31 mouse cellular contexts compared by ENCODE assay signal in the genomic region with DNA sequence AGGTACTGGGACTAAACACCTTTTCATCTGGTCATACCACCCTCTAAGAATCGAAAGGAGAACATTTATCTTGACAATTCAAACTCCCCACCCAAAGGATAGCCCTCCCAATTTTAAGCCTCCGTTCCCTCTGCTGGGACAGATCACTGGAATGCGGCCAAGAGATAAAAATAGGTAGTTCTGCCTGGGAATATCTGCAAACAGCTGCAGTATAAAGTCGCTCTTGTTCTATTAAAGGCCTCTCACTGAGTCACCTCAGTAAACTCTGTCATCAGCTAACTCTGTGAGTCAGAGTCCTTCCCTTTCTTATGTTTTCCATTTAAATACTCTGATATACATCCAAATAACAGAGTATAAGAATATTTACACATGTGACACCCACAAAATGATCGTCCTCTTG. TPM values are rescaled to one million over a fixed set of nuclear protein-coding genes. Genes with fewer than 3 reads are reported as not detected.
A peak's percentile ranks its signal among the peaks of the same experiment; 100 is the strongest.
DNase-seq lines count a peak whose midpoint lies in the region; ATAC-seq lines count a peak whose summit lies in the region.
"Had no signal": no experiment of that assay in that cellular context is flagged by ENCODE, and none has a peak within 500 bp of the region (broad histone marks: within the 10 kb centered on the region; RNA-seq: fewer than 3 reads in every experiment).

No protein-coding gene starts in this region.

- peak; percentile 16 for DNase-seq in gastrocnemius, adult 18-20 months (ENCODE audit: low spot score)
- no peak for DNase-seq in gastrocnemius, postnatal 36 days
- no peak for DNase-seq in heart, postnatal 4 days
- peak; percentile 45 for DNase-seq in 3T3-L1 (ENCODE audit: low read depth, low spot score)
- DNase-seq in urinary bladder, postnatal 36 days (ENCODE audit: low spot score in 2 of 2): no peak
- DNase-seq: adrenal gland, adult 8-10 months; cerebellum, adult 8-10 months; cerebellum, postnatal 25 days; forebrain, postnatal 0 days; gastrocnemius, postnatal 25 days; kidney, adult 8-10 months; layer of hippocampus, adult 9-11 months; lung, embryonic 14.5 days; thymus, postnatal 25 days had no signal

- no peaks in the 10 kb centered on the region for H3K9me3 ChIP-seq in heart, embryonic 16.5 days (replicated peaks; ENCODE audit: control insufficient read depth, low read length)
- H3K9me3 ChIP-seq in intestine, embryonic 16.5 days (ENCODE audit: control insufficient read depth, low read length): no peaks in the 10 kb centered on the region
- H3K9me3 ChIP-seq: embryonic facial prominence, embryonic 10.5 days; embryonic facial prominence, embryonic 15.5 days; forebrain, embryonic 12.5 days; hindbrain, embryonic 10.5 days; hindbrain, embryonic 15.5 days; limb, embryonic 12.5 days; liver, embryonic 15.5 days; midbrain, embryonic 10.5 days; neural tube, embryonic 12.5 days had no signal

- no peak overlapping the region for H3K9ac ChIP-seq in heart, embryonic 16.5 days (ENCODE audit: low read length)
- H3K9ac ChIP-seq in intestine, embryonic 16.5 days (ENCODE audit: low read depth, low read length): no peak overlapping the region
- H3K9ac ChIP-seq: embryonic facial prominence, embryonic 15.5 days; forebrain, embryonic 12.5 days; forebrain, postnatal 0 days; hindbrain, embryonic 15.5 days; limb, embryonic 12.5 days; liver, embryonic 15.5 days; lung, embryonic 14.5 days; neural tube, embryonic 12.5 days had no signal

- H3K27me3 ChIP-seq in heart, embryonic 16.5 days (ENCODE audit: control insufficient read depth, insufficient read depth, low read length): no peaks in the 10 kb centered on the region
- H3K27me3 ChIP-seq in intestine, embryonic 16.5 days (replicated peaks; ENCODE audit: control insufficient read depth, insufficient read depth, low read length): no peaks in the 10 kb centered on the region
- H3K27me3 ChIP-seq: embryonic facial prominence, embryonic 15.5 days; forebrain, embryonic 12.5 days; hindbrain, embryonic 15.5 days; liver, embryonic 15.5 days; neural tube, embryonic 12.5 days had no signal

- H3K27ac ChIP-seq in heart, embryonic 16.5 days (ENCODE audit: low read length): 0 out of 2 replicates have a peak overlapping the region, but pooled peaks have one; percentile 39
- no peak overlapping the region for H3K27ac ChIP-seq in intestine, embryonic 16.5 days (ENCODE audit: low read length)
- H3K27ac ChIP-seq: embryonic facial prominence, embryonic 10.5 days; embryonic facial prominence, embryonic 15.5 days; forebrain, embryonic 12.5 days; hindbrain, embryonic 10.5 days; hindbrain, embryonic 15.5 days; kidney, postnatal 0 days; limb, embryonic 12.5 days; liver, embryonic 15.5 days; midbrain, embryonic 10.5 days; neural tube, embryonic 12.5 days had no signal

- H3K4me2 ChIP-seq in heart, embryonic 16.5 days (ENCODE audit: low read depth, low read length): no peak overlapping the region
- H3K4me2 ChIP-seq in intestine, embryonic 16.5 days (ENCODE audit: low read depth, low read length): no peak overlapping the region
- H3K4me2 ChIP-seq: embryonic facial prominence, embryonic 15.5 days; forebrain, embryonic 12.5 days; heart, embryonic 11.5 days; hindbrain, embryonic 15.5 days; limb, embryonic 12.5 days; liver, embryonic 15.5 days; lung, embryonic 14.5 days; neural tube, embryonic 12.5 days had no signal

- H3K4me1 ChIP-seq in heart, embryonic 16.5 days (ENCODE audit: control insufficient read depth, insufficient read depth, low read length): no peaks in the 10 kb centered on the region
- no peaks in the 10 kb centered on the region for H3K4me1 ChIP-seq in intestine, embryonic 16.5 days (ENCODE audit: control insufficient read depth, insufficient read depth, low read length)
- H3K4me1 ChIP-seq: embryonic facial prominence, embryonic 10.5 days; embryonic facial prominence, embryonic 15.5 days; forebrain, embryonic 12.5 days; hindbrain, embryonic 10.5 days; hindbrain, embryonic 15.5 days; limb, embryonic 12.5 days; liver, embryonic 15.5 days; midbrain, embryonic 10.5 days; neural tube, embryonic 12.5 days had no signal

- 35% methylated on average over 5 of the region's 5 CpGs for WGBS in heart, embryonic 16.5 days
- WGBS in intestine, embryonic 16.5 days: 59% methylated on average over 5 of the region's 5 CpGs

- intact Hi-C loops in gastrocnemius, postnatal 36 days (cut with DNase I): no loop called here

- ATAC-seq in heart, embryonic 16.5 days (replicated peaks; ENCODE audit: extremely low read depth, insufficient read depth, low FRiP score): peak; percentile 37; the same call in 1 of the 2 replicates
- peak; percentile 58 for ATAC-seq in intestine, embryonic 16.5 days
- no peak for ATAC-seq in CD4-positive, CD25-positive, alpha-beta regulatory T cell, adult 4 months
- ATAC-seq: forebrain, postnatal 0 days; inflammation-experienced regulatory T-cells, adult 6 months; midbrain, embryonic 16.5 days had no signal

- H3K4me3 ChIP-seq in heart, embryonic 16.5 days (ENCODE audit: low read length): no peak overlapping the region
- no peak overlapping the region for H3K4me3 ChIP-seq in intestine, embryonic 16.5 days (ENCODE audit: low read length)
- H3K4me3 ChIP-seq: embryonic facial prominence, embryonic 10.5 days; embryonic facial prominence, embryonic 15.5 days; forebrain, embryonic 12.5 days; hindbrain, embryonic 10.5 days; hindbrain, embryonic 15.5 days; limb, embryonic 12.5 days; liver, embryonic 15.5 days; midbrain, embryonic 10.5 days; neural tube, embryonic 12.5 days had no signal

- H3K36me3 ChIP-seq in heart, embryonic 16.5 days (ENCODE audit: control insufficient read depth, insufficient read depth): no peaks in the 10 kb centered on the region
- no peaks in the 10 kb centered on the region for H3K36me3 ChIP-seq in intestine, embryonic 16.5 days (ENCODE audit: control insufficient read depth, insufficient read depth, low read length)
- H3K36me3 ChIP-seq: embryonic facial prominence, embryonic 10.5 days; embryonic facial prominence, embryonic 15.5 days; forebrain, embryonic 12.5 days; hindbrain, embryonic 10.5 days; hindbrain, embryonic 15.5 days; limb, embryonic 12.5 days; liver, embryonic 15.5 days; midbrain, embryonic 10.5 days; neural tube, embryonic 12.5 days had no signal

RNA-seq across cellular contexts. Expression of a gene that starts 12.1 kb away (rescaled TPM):
- 1 to 10 TPM; 3.8 to 5.7 TPM for total RNA-seq in gastrocnemius, adult 18-20 months (2021)
- 1 to 10 TPM; 5.1 to 5.8 TPM for total RNA-seq in gastrocnemius, postnatal 36 days (2021)
- 17.1 and 17.2 TPM in 2 replicates for polyA plus RNA-seq in heart, embryonic 16.5 days (2015; fragmentation: Nextera tagmentation; extraction: Ambion mirVana)
- total RNA-seq in heart, postnatal 4 days (2021): 10 to 100 TPM; 11.4 to 12.3 TPM
- polyA plus RNA-seq in intestine, embryonic 16.5 days (2015; fragmentation: Nextera tagmentation; extraction: Ambion mirVana): 8.7 and 10.4 TPM in 2 replicates
- polyA plus RNA-seq in CD4-positive, CD25-positive, alpha-beta regulatory T cell, adult 4 months (2017; shearing (Covaris generic)): not detected
- polyA plus RNA-seq: inflammation-experienced regulatory T-cells, adult 6 months had no signal

RNA-seq across cellular contexts. Expression of a gene that starts 58.8 kb away (rescaled TPM):
- under 1 TPM in 1 of 2 experiments, not detected in 1; 0.07 TPM for total RNA-seq in gastrocnemius, adult 18-20 months (2021)
- not detected for total RNA-seq in gastrocnemius, postnatal 36 days (2021)
- 0.35 and 0.58 TPM in 2 replicates for polyA plus RNA-seq in heart, embryonic 16.5 days (2015; fragmentation: Nextera tagmentation; extraction: Ambion mirVana)
- total RNA-seq in heart, postnatal 4 days (2021): not detected
- polyA plus RNA-seq in intestine, embryonic 16.5 days (2015; fragmentation: Nextera tagmentation; extraction: Ambion mirVana): 88.3 and 108 TPM in 2 replicates
- polyA plus RNA-seq in CD4-positive, CD25-positive, alpha-beta regulatory T cell, adult 4 months (2017; shearing (Covaris generic)): not detected
- total RNA-seq: gastrocnemius, postnatal 25 days; megakaryocyte progenitor cell, adult 5-6 weeks had no signal
- polyA plus RNA-seq: heart, embryonic 11.5 days; inflammation-experienced regulatory T-cells, adult 6 months; limb, embryonic 12.5 days; lung, embryonic 14.5 days had no signal

Comparison
In these comparisons a context has a peak if more than half of its experiments do, and no peak if none do; other contexts are left out.
1. DNase-seq: peak in gastrocnemius, adult 18-20 months (single experiment) and 3T3-L1 (single experiment); none in gastrocnemius, postnatal 36 days (0 of 2), heart, postnatal 4 days (single experiment) and urinary bladder, postnatal 36 days (0 of 2).